In genomic region chr19:14586171-14586570, GRCm38 (mm10) we compare ENCODE assay signal across 10 mouse cellular contexts. TPM values are rescaled to one million over a fixed set of nuclear protein-coding genes. Genes with fewer than 3 reads are reported as not detected.
DNase-seq lines count a peak whose midpoint lies in the region.
"Had no signal": no experiment of that assay in that cellular context is flagged by ENCODE, and none has a peak within 500 bp of the region (broad histone marks: within the 10 kb centered on the region; RNA-seq: fewer than 3 reads in every experiment).

No protein-coding gene starts in this region.

- intact Hi-C loops in heart, postnatal 36 days (cut with DNase I), result no loop called here

- DNase-seq in adrenal gland, postnatal 10 days, result peak; percentile 4
- DNase-seq in adrenal gland, postnatal 4 days (ENCODE audit: low spot score in 2 of 2), result no peak
- DNase-seq in kidney, postnatal 25 days, result peak; percentile 21 to 41
- DNase-seq in kidney, postnatal 4 days, result no peak
- peak; percentile 13 for DNase-seq in heart, postnatal 36 days
- peak; percentile 22 to 45 for DNase-seq in natural killer cell, adult 2 months (ENCODE audit: low spot score in 2 of 2)
- DNase-seq in urinary bladder, postnatal 14 days (ENCODE audit: low spot score), result no peak
- DNase-seq in urinary bladder, postnatal 25 days (ENCODE audit: low spot score), result no peak
- DNase-seq: cerebellum, adult 11 months; kidney, postnatal 10 days had no signal

RNA-seq across cellular contexts. Expression of gene Tle4, which starts 11.7 kb away (rescaled TPM):
- total RNA-seq in adrenal gland, postnatal 10 days (2021), result 10 to 100 TPM; 12.2 to 14.3 TPM
- total RNA-seq in adrenal gland, postnatal 4 days (2021), result 10 to 100 TPM; 15.6 to 18.5 TPM
- 10 to 100 TPM in 1 of 2 experiments, 1 to 10 TPM in 1; 8.8 to 10.5 TPM for total RNA-seq in heart, postnatal 36 days (2021)

Comparison
In these comparisons a context has a peak if more than half of its experiments do, and no peak if none do; other contexts are left out.
1. DNase-seq: peak in adrenal gland, postnatal 10 days (single experiment), kidney, postnatal 25 days (2 of 2), heart, postnatal 36 days (2 of 2) and natural killer cell, adult 2 months (2 of 2); none in adrenal gland, postnatal 4 days (0 of 2), kidney, postnatal 4 days (0 of 2), urinary bladder, postnatal 14 days (single experiment) and urinary bladder, postnatal 25 days (single experiment).